Mouse (Mus musculus): ENCODE data around the gene Arhgap30. TPM values are rescaled to one million over a fixed set of nuclear protein-coding genes. Genes with fewer than 3 reads are reported as not detected.
A peak's percentile ranks its signal among the peaks of the same experiment; 100 is the strongest.

Gene Arhgap30
- polyA plus RNA-seq, 1 experiment: 141 TPM

DNA sequence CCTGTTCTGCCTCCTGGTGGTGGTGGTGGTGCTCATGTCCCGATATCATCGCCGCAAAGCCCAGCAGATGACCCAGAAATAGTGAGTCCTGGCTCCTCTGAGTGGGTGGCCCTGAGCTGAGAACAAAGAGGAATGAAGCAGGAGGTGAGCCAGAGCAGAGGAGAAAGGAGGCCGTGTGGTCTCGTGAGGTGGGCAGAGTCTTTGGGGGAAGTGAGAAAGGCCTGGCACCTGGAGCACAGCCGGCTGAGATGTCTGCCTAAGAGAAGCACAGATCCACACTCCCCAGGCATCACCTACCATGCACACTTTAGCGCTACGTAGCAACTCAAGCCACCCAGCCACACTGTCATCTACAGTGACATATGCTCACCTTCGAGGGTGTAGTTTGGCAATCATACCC lies 3.6 kb upstream of the Arhgap30 start:
- Histone ChIP-seq H3K4me3 (ENCODE audit: control insufficient read depth, insufficient read depth, low read length) (no peak overlapping the region), H3K4me1 (replicated peaks; ENCODE audit: control insufficient read depth, insufficient read depth, low read length) (peaks cover 19% of the 10 kb centered on the region), H3K27ac (ENCODE audit: control insufficient read depth, insufficient read depth, low read length) (no peak overlapping the region), H3K27me3 (ENCODE audit: control insufficient read depth, insufficient read depth, low read length) (no peaks in the 10 kb centered on the region; the same call in 1 of the 2 replicates), H3K36me3 (ENCODE audit: control insufficient read depth, insufficient read depth, low read length) (no peaks in the 10 kb centered on the region)
- no peak for DNase-seq
- 91% methylated on average over 9 of the region's 9 CpGs for WGBS
- TF ChIP-seq POLR2A (IDR thresholded peaks at IDR 0.05; ENCODE audit: control insufficient read depth, extremely low read depth, insufficient read depth, low read length, poor library complexity): no peak
- TF ChIP-seq CTCF (IDR thresholded peaks at IDR 0.05; ENCODE audit: borderline replicate concordance, control insufficient read depth, extremely low read depth, insufficient read depth, low read length, poor library complexity): no peak

DNA sequence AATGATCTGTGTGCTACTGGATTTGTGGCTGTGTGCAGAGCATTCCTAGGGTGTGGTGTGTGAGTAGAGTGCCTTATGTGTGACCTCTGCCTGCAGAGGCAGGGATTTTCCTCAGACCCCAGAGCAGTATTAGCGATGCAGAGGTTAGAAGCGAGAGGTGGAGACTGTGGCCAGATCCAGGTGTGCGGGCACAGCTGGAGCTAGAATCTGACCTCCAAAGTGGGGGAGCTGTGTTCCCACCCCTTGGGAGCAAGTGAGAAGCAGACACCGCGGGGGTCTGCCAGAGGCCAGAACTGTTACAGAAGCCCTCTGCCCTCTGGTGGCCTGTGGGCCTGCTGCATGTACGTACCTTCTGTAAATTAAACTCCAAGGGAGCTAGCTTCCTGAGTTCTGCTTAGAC lies 1.7 kb upstream of the Arhgap30 start:
- peak; percentile 66; the same call in 1 of the 2 replicates for TF ChIP-seq CTCF (IDR thresholded peaks at IDR 0.05; ENCODE audit: borderline replicate concordance, control insufficient read depth, extremely low read depth, insufficient read depth, low read length, poor library complexity)
- TF ChIP-seq POLR2A (IDR thresholded peaks at IDR 0.05; ENCODE audit: control insufficient read depth, extremely low read depth, insufficient read depth, low read length, poor library complexity): no peak
- H3K27ac ChIP-seq (ENCODE audit: control insufficient read depth, insufficient read depth, low read length): no peak overlapping the region
- peak; percentile 73 for DNase-seq

DNA sequence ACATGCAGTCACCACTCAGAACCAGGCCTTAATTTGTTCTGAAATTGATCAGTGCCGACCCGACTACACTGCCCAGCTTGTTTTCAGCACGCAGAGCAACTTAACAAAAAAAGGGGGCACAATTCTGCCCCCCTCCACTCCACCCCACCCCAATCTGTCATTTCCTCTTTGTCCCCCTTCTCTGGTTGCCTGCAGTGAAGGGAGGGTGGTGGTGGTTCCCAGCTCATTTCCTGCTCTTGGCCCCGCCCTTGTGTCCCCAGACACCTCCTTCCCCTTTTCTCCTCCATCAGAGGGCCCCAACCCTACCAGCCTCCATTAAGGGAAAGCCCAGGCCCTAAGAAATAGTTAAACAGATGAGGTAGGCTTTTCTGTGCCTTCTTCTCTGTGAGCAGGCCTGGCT lies 1.3 kb downstream of the Arhgap30 start:
- Histone ChIP-seq H3K36me3 (ENCODE audit: control insufficient read depth, insufficient read depth, low read length) (peaks cover 15% of the 10 kb centered on the region; the same call in 1 of the 2 replicates), H3K4me1 (replicated peaks; ENCODE audit: control insufficient read depth, insufficient read depth, low read length) (peaks cover 38% of the 10 kb centered on the region), H3K27me3 (ENCODE audit: control insufficient read depth, insufficient read depth, low read length) (no peaks in the 10 kb centered on the region), H3K27ac (ENCODE audit: control insufficient read depth, insufficient read depth, low read length) (peak overlapping the region; percentile 96), H3K4me3 (ENCODE audit: control insufficient read depth, insufficient read depth, low read length) (peak overlapping the region; percentile 84)
- WGBS: 3% methylated on average over 4 of the region's 4 CpGs
- peak; percentile 80 for DNase-seq
- no peak for TF ChIP-seq POLR2A (IDR thresholded peaks at IDR 0.05; ENCODE audit: control insufficient read depth, extremely low read depth, insufficient read depth, low read length, poor library complexity)
- no peak for TF ChIP-seq CTCF (IDR thresholded peaks at IDR 0.05; ENCODE audit: borderline replicate concordance, control insufficient read depth, extremely low read depth, insufficient read depth, low read length, poor library complexity)

More for the DNA sequence above, 1.7 kb upstream of the Arhgap30 start:
- peaks cover 28% of the 10 kb centered on the region for H3K4me1 ChIP-seq (replicated peaks; ENCODE audit: control insufficient read depth, insufficient read depth, low read length)
- 39% methylated on average over 6 of the region's 6 CpGs for WGBS
- H3K4me3 ChIP-seq (ENCODE audit: control insufficient read depth, insufficient read depth, low read length): no peak overlapping the region
- H3K36me3 ChIP-seq (ENCODE audit: control insufficient read depth, insufficient read depth, low read length): peaks cover under 1% of the 10 kb centered on the region; the same call in 1 of the 2 replicates
- no peaks in the 10 kb centered on the region for H3K27me3 ChIP-seq (ENCODE audit: control insufficient read depth, insufficient read depth, low read length)

DNA sequence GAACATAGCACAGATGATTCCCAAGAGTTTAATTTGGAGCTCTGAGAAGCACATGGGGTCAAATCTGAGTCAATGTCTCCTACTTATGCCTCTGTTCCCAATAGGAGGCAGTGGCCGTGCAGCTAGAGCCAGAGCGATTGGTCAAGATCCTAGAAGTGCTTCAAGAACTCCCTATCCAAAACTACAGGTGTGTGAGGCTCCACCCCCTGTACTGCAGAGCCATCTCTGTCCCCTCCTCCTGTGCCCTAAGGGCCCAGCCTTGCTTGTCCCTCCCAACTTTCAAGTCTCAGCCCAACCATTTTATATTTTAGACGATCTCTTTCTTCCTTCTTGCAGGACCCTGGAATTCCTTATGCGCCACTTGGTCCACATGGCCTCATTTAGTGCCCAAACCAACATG lies 13.1 kb downstream of the Arhgap30 start:
- Histone ChIP-seq H3K27ac (ENCODE audit: control insufficient read depth, insufficient read depth, low read length) (no peak overlapping the region), H3K27me3 (ENCODE audit: control insufficient read depth, insufficient read depth, low read length) (no peaks in the 10 kb centered on the region), H3K36me3 (ENCODE audit: control insufficient read depth, insufficient read depth, low read length) (peaks cover 95% of the 10 kb centered on the region), H3K4me1 (replicated peaks; ENCODE audit: control insufficient read depth, insufficient read depth, low read length) (no peaks in the 10 kb centered on the region), H3K4me3 (ENCODE audit: control insufficient read depth, insufficient read depth, low read length) (no peak overlapping the region)
- TF ChIP-seq CTCF (IDR thresholded peaks at IDR 0.05; ENCODE audit: borderline replicate concordance, control insufficient read depth, extremely low read depth, insufficient read depth, low read length, poor library complexity) (no peak), POLR2A (IDR thresholded peaks at IDR 0.05; ENCODE audit: control insufficient read depth, extremely low read depth, insufficient read depth, low read length, poor library complexity) (no peak)
- WGBS: 99% methylated on average over 4 of the region's 4 CpGs
- no peak for DNase-seq

DNA sequence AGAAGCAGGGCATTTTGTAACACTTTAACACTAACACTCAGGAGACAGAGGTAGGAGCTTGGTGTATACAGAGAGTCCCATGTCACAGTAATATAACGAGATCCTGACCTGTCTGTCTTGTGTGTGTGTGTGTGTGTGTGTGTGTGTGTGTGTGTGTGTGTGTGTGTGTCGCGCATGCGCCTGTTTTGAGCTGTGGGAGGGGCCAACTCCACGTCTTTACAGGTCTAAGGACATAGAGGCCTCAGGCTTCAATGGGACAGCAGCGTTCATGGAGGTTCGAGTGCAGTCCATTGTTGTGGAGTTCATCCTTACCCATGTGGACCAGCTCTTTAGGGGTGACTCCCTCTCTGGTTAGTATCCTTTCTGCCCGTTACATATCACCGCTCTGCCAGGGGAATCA lies 14.2 kb downstream of the Arhgap30 start:
- no peak for TF ChIP-seq POLR2A (IDR thresholded peaks at IDR 0.05; ENCODE audit: control insufficient read depth, extremely low read depth, insufficient read depth, low read length, poor library complexity)
- no peak for TF ChIP-seq CTCF (IDR thresholded peaks at IDR 0.05; ENCODE audit: borderline replicate concordance, control insufficient read depth, extremely low read depth, insufficient read depth, low read length, poor library complexity)
- Histone ChIP-seq H3K27ac (ENCODE audit: control insufficient read depth, insufficient read depth, low read length) (no peak overlapping the region), H3K27me3 (ENCODE audit: control insufficient read depth, insufficient read depth, low read length) (no peaks in the 10 kb centered on the region), H3K4me3 (ENCODE audit: control insufficient read depth, insufficient read depth, low read length) (no peak overlapping the region), H3K36me3 (ENCODE audit: control insufficient read depth, insufficient read depth, low read length) (peaks cover 94% of the 10 kb centered on the region), H3K4me1 (replicated peaks; ENCODE audit: control insufficient read depth, insufficient read depth, low read length) (no peaks in the 10 kb centered on the region)
- no peak for DNase-seq
- 95% methylated on average over 9 of the region's 9 CpGs for WGBS

DNA sequence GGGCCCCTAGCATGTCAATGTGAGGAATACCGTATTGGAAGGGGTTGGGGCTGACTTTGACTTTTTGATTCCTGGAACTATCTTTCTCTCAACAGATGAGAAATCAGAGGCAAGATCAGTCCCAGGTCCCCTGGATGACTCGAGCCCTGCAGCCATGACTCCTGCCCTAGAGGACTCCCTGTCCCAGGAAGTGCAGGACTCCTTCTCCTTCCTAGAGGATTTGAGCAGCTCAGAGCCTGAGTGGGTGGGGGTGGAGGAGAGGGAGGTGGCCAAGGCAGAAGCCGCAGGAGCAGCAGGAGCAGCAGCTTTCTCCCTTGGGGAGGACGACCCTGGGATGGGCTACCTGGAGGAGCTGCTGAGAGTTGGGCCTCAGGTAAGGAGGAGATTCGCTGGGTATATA lies 18.5 kb downstream of the Arhgap30 start:
- H3K4me1 ChIP-seq (replicated peaks; ENCODE audit: control insufficient read depth, insufficient read depth, low read length): no peaks in the 10 kb centered on the region
- H3K36me3 ChIP-seq (ENCODE audit: control insufficient read depth, insufficient read depth, low read length): peaks cover 58% of the 10 kb centered on the region
- no peak overlapping the region for H3K4me3 ChIP-seq (ENCODE audit: control insufficient read depth, insufficient read depth, low read length)
- WGBS: 95% methylated on average over 5 of the region's 5 CpGs
- TF ChIP-seq CTCF (IDR thresholded peaks at IDR 0.05; ENCODE audit: borderline replicate concordance, control insufficient read depth, extremely low read depth, insufficient read depth, low read length, poor library complexity) (no peak), POLR2A (IDR thresholded peaks at IDR 0.05; ENCODE audit: control insufficient read depth, extremely low read depth, insufficient read depth, low read length, poor library complexity) (no peak)
- no peak for DNase-seq
- H3K27ac ChIP-seq (ENCODE audit: control insufficient read depth, insufficient read depth, low read length): no peak overlapping the region
- no peaks in the 10 kb centered on the region for H3K27me3 ChIP-seq (ENCODE audit: control insufficient read depth, insufficient read depth, low read length)

DNA sequence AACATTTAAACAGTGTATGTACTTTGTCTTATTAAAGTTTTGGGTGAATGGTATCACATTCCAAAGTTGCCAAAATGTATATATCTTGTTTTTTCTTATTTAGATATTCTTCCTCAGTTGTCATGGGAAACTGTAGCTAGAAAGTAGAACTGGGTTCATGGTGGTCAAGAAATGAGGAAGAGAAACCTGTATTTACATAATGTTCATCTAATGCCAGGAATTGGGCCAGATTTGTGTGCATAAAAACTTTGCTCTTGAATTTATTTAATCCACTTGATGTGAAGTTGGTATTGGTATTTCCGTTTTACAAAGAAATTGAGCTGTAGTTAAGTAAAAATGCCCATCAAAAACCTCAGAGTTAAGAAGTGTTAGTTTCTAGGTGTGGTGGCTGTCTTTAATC lies 21.5 kb downstream of the Arhgap30 start:
- TF ChIP-seq CTCF (IDR thresholded peaks at IDR 0.05; ENCODE audit: borderline replicate concordance, control insufficient read depth, extremely low read depth, insufficient read depth, low read length, poor library complexity) (no peak), POLR2A (IDR thresholded peaks at IDR 0.05; ENCODE audit: control insufficient read depth, extremely low read depth, insufficient read depth, low read length, poor library complexity) (no peak)
- 96% methylated on average over 1 of the region's 1 CpGs for WGBS
- Histone ChIP-seq H3K4me3 (ENCODE audit: control insufficient read depth, insufficient read depth, low read length) (no peak overlapping the region), H3K27ac (ENCODE audit: control insufficient read depth, insufficient read depth, low read length) (no peak overlapping the region), H3K27me3 (ENCODE audit: control insufficient read depth, insufficient read depth, low read length) (no peaks in the 10 kb centered on the region), H3K36me3 (ENCODE audit: control insufficient read depth, insufficient read depth, low read length) (peaks cover 29% of the 10 kb centered on the region), H3K4me1 (replicated peaks; ENCODE audit: control insufficient read depth, insufficient read depth, low read length) (peaks cover 6% of the 10 kb centered on the region)
- DNase-seq: no peak
